Mouse (Mus musculus): ENCODE results near the gene Ctsa. TPM values are rescaled to one million over a fixed set of nuclear protein-coding genes. Genes with fewer than 3 reads are reported as not detected.

The Ctsa gene
- total RNA-seq, 2 experiments from 2014 or later: 80.8 to 98.1 TPM

GRCm38 (mm10) chr2:164804533-164805331 lies 27.9 kb upstream of the Ctsa start, which contains the start of the genes Acot8 and Zswim3:
TSS of gene Acot8 (minus strand) at chr2:164804882.
TSS of gene Zswim3 (plus strand) at chr2:164805098.
- peak; percentile 98 to 100 for DNase-seq

DNA sequence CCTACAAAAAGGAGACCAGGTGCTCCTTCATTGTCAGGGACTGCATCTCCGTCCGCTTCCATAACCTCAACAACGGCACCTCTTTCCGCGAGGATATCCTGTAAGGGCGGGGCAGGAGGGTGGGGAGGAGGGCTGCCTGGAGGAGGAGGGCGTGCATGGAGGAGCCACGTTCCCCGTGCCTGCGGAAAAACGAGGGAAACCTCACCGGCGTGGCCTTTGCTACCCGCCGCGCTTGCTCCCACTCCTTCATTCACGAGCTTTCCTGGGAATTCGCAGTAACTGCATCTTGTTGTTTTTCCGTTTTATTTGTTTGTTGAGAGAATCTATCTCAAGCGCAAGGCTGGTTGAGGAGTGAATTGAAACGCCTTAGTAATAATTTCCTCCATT lies 27.3 kb upstream of the Ctsa start:
- no peak for DNase-seq

GRCm38 (mm10) chr2:164806614-164807013 lies 26.1 kb upstream of the Ctsa start:
- DNase-seq: no peak

- no peak for DNase-seq
Measured at GRCm38 (mm10) chr2:164813557-164813956, 19.1 kb upstream of the Ctsa start.

DNA sequence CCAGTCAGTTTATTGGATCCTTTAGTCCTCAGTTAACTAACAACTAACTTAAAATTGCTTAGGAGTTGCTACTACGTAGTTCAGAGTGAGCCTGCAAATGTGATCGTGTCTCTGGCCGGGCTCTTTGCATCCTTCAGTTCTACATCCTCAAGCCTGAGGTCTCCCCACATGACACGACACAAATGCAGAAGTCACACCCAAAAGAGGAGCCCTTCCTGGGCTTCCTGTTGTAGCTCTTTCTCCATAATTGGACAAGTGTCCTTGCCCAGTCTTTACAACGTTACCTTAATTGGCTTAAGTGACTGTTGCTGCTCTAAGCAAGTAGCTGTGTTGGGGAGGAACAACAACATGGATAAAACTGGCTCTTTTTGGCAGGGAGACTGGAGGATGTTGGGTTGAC lies 17.3 kb upstream of the Ctsa start:
- DNase-seq: no peak

GRCm38 (mm10) chr2:164815821-164816220 lies 16.9 kb upstream of the Ctsa start:
- DNase-seq: no peak

DNA sequence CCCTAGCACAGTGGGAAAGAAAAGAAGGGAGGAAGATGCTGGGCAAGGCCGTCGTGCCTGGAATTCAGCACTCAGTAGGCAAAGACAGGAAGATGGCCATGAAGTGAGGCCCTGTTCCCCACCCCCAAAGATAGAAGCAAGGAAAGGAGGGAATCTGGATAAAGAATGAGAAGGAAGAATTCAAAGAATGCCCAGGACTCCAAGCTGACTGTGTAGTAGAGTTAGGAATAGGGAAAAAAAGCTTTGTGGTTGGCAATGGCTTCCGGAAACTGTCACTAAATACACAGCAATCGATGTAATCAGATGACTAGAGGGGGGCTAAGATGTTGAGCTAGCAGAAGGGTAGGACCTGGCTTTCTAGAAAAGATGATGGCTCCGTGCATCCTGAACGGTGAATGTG lies 15.5 kb upstream of the Ctsa start:
- DNase-seq: no peak

- no peak for DNase-seq
Measured at GRCm38 (mm10) chr2:164817703-164818102, 15.0 kb upstream of the Ctsa start.

DNA sequence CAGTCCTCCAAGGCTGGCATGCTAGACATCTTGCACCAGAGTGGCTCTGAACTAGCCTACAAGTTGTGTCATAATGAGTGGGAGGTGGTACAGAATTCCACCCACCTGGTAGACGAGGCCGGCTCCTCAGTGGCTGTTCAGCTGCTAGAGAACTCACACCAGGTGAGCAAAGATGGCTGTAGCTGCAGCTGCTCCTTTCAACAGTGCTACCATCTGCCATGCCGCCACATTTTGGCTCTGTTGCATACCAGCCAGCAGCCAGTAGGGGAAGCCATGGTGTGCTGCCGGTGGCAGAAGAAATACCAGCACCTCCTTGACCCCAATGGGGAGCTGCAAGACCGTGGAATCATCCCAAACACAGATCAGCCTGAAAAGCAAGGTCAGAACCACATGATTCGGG lies 11.6 kb upstream of the Ctsa start:
- DNase-seq: no peak

DNA sequence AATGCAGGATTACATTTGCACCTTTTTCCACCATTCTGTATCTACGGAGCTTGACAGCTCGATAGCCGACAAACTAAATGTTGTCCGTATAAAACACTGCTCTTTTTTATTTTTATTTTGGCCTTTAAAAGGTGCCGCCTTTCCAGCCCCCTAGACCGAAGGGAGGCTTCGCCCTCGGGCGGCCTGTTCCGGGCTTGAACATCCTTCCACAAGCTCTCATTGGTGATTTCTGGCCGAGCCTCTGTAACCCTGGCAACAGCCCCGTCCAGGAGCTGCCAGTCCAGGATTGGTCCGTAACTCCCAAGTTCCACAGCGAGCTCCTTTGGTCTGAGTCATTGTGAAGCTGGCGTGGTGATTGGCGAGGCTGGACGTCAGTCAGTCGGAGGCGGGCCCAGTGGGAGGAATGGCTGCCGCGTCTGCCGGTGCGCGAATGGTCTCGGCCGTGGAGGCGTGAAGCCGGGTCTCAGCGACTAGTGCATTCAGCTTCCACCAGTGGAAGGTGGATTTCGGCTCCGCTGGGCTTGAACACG lies 10.0 kb upstream of the Ctsa start, which contains the start of gene Zswim1:
TSS of gene Zswim1 (plus strand) at position 51 of the 530 bp plus-strand sequence.
- peak; percentile 100 for DNase-seq

DNA sequence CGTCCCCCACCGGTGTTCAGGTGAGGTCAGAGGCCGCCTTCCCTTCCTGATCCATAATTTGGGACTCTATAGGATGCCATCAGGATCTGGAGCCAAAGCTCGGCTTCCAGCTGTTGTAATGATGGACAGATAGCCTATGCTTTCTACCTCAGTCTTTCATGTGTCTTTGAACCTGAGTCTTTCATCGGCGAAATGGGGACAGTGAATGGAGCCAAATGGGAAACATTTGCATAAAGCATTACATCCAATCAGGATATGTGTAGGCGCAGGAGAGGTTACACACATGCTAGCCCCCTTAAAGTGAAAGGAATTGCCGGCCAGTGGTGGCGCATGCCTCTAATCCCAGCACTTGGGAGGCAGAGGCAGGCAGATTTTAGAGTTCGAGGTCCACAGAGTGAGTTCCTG lies 9.5 kb upstream of the Ctsa start:
- DNase-seq: peak in 1 of 2 experiments; percentile 29

GRCm38 (mm10) chr2:164823969-164824368 lies 8.7 kb upstream of the Ctsa start:
- DNase-seq: no peak

DNA sequence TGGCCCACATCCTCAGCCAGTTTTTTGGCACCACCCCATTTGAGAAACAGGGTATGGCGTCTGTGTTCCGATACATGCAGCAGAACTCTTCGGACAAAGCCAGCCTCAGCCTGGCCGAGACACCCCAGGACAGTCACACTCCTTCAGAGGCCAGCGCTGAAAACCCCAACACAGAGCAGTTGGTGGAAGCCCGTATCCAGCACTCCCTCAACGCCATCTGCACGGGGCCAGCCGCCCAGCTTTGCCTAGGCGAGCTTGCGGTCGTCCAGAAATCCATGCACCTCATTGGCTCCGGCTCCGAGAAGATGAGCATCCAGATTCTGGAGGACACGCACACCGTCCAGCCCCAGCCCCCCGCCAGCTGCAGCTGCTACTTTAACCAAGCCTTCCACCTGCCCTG lies 7.2 kb upstream of the Ctsa start:
- no peak for DNase-seq

DNA sequence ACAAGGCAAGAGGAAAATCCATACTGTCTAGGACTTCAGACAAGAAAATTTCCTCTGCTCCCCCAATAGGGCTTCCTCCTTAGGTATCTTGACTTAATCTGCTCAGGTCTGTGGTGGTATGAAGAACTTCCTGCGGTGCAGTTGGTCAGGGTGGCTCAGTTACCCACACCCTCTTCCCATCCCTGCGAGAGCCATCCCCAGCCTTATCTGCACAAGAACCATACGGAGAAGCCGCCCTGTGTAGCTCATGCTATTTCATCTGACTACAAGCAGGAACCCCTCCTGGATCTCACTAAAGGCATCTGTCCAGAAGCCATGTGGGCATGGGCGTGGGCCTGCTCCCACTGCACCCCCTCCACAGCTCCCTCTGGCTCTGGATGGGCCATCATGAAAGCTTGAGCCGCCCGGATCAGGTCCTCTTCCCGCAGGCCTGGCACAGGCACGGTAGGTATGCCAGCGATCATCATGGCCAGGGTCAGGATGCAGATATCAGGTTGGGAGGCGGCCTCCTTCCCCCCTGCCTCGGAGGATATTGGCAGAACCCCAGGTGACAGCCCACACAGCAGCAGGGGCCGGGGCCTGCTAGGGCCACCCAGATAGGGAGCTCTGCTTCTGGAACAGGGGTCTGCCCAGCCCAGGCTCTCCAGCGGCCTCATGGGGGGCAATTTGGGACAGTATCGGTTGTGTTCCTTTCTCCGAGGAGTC lies 5.4 kb upstream of the Ctsa start:
- no peak for DNase-seq

- DNase-seq: no peak
Measured at GRCm38 (mm10) chr2:164828437-164828836, 4.2 kb upstream of the Ctsa start, which contains the start of gene Spata25. TSS of gene Spata25 (minus strand) at chr2:164828537.

GRCm38 (mm10) chr2:164829090-164829489 lies 3.6 kb upstream of the Ctsa start:
- no peak for DNase-seq

- DNase-seq: no peak
Measured at GRCm38 (mm10) chr2:164831029-164831428, 1.6 kb upstream of the Ctsa start.

GRCm38 (mm10) chr2:164832032-164832747 lies 483 bp upstream of the Ctsa start:
- no peak for DNase-seq

DNA sequence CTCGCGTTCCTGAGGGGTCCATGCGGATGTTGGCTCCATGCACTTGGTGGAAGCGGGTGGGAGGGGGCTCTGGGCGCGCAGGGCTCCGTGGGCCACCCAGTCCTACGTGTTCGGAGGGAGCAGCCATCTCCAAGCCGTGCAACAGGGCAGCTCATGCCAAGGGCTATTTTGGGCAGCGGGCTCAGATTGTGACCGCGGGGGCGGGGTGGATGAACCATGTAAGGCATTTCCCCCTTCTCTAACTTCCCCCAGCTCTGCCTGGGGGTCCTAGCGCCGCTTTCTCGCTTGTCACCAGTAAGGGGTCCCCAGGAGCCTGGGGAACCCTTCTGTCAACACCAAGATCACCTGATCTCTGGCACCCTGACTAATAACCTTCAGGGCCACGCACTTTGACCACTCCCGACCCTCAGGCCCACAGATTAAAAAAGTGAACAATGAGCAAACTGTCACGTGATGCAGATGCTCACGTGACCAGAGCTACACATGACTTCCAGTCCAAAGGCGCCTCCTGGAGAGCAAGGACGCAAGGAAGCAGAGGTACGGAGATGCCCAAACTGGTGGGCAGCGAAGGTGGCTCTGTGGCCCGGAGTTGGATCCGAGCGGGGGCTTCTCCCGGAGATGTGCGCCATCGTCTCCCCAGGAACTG lies 764 bp downstream of the Ctsa start, which contains the start of gene Neurl2:
TSS of gene Neurl2 (minus strand) at position 143 of the 646 bp plus-strand sequence.
- peak; percentile 94 to 95 for DNase-seq

DNA sequence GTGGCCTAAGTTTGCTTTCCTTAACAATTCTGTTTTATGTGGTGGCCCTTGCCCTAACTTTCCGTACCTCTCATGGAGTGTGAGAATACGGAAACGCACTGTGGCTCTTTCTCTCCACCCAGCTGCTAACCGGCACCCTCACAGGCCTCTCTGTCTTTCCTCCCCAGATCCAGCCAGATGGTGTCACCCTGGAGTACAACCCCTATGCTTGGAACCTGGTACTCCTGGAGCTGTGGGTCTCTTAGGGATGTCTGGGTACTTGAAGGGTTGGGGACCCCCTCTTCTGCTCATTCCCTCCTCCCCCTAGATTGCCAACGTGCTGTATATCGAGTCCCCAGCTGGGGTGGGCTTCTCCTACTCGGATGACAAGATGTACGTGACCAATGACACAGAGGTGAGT lies 1.9 kb downstream of the Ctsa start:
- peak in 1 of 2 experiments; percentile 42 for DNase-seq

DNA sequence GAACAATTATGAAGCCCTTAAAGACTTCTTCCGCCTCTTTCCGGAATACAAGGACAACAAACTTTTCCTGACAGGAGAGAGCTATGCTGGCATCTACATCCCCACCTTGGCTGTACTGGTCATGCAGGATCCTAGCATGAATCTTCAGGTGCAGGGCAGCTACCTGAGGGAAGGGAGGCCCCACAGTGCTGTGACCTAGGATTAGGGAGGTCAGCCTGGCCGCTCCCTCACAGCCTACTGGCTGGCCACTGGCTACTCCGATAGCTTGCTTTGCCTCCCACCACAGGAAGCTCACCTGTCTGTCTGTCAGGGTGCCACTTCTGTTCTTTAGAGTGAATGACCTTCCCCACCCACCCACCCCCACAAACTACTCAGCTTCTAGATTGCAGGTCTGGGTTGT lies 2.5 kb downstream of the Ctsa start:
- DNase-seq: no peak

DNA sequence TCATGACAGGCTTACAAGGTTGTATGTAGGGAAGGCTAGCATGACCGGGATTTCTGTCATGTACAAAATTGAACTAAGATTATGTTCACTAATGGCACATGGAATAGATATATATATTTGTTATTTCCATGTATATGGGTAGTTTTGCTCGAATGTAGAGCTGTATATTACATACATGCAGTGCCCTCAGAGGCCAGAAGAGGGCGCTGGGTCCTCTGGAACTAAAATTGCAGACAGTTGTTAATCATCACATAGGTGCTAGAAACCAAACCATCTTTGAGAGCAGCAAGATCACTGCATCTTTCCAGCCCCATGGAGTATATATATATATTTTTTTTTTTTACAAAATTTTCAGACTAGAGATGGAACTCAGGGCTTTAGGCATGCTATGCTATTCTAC lies 13.1 kb downstream of the Ctsa start:
- DNase-seq: no peak

Data from heart, adult 18-20 months (tissue).